Mouse (Mus musculus) liver, embryonic 12.5 days (tissue): ENCODE measurements around the gene Pik3ip1. TPM values are rescaled to one million over a fixed set of nuclear protein-coding genes. Genes with fewer than 3 reads are reported as not detected.
A peak's percentile ranks its signal among the peaks of the same experiment; 100 is the strongest.

Experiments used
- ATAC-seq: fragments of 200-750 bp; cut with Nextera tagmentation; 2 replicates; pipeline ENCODE4 v1.8.0; 2017; ENCODE audit warnings: moderate number of reproducible peaks, mild to moderate bottlenecking, moderate library complexity
- H3K27ac ChIP-seq: fragments of 300-500 bp; sonication (generic); 2 replicates; pipeline ENCODE4 v1.5.1; 2016; ENCODE audit warnings: mild to moderate bottlenecking
- H3K27me3 ChIP-seq: fragments of 300-500 bp; sonication (generic); replicated peaks from 2 replicates; pipeline ENCODE4 v1.6.1; 2016; ENCODE audit warnings: mild to moderate bottlenecking, moderate library complexity
- H3K36me3 ChIP-seq: fragments of 300-500 bp; sonication (generic); 2 replicates; pipeline ENCODE4 v1.6.1; 2016; ENCODE audit warnings: mild to moderate bottlenecking, moderate library complexity
- H3K4me1 ChIP-seq: fragments of 300-500 bp; sonication (generic); 2 replicates; pipeline ENCODE4 v1.6.1; 2016
- H3K4me2 ChIP-seq: fragments of 300-500 bp; sonication (generic); 2 replicates; pipeline ENCODE4 v1.6.1; 2016; ENCODE audit warnings: mild to moderate bottlenecking, moderate library complexity
- H3K4me3 ChIP-seq: fragments of 300-500 bp; sonication (generic); 2 replicates; pipeline ENCODE4 v1.5.1; 2016; ENCODE audit warnings: mild to moderate bottlenecking, moderate library complexity
- H3K9ac ChIP-seq: fragments of 300-500 bp; sonication (generic); 2 replicates; pipeline ENCODE4 v1.6.1; 2016; ENCODE audit warnings: mild to moderate bottlenecking, moderate library complexity
- H3K9me3 ChIP-seq: fragments of 300-500 bp; sonication (generic); replicated peaks from 2 replicates; pipeline ENCODE4 v1.6.1; 2016; ENCODE audit warnings: mild to moderate bottlenecking, moderate library complexity
- WGBS: fragments of 180-500 bp; shearing (Covaris S2); methylation state at CpG from one replicate; pipeline ENCODE4 v1.1.7; 2016; ENCODE audit not compliant: insufficient replicate concordance; 5-methylcytosine and 5-hydroxymethylcytosine counted together
- polyA plus RNA-seq: library from polyadenylated mRNA; unstranded; fragments of >200 nt; fragmentation: Nextera tagmentation; extraction: Ambion mirVana; gene quantifications from 2 replicates; pipeline ENCODE4 v1.2.1, GENCODE M21; 2016

The Pik3ip1 gene
- polyA plus RNA-seq, 1 experiment from 2014 or later, result 1.8 TPM

DNA sequence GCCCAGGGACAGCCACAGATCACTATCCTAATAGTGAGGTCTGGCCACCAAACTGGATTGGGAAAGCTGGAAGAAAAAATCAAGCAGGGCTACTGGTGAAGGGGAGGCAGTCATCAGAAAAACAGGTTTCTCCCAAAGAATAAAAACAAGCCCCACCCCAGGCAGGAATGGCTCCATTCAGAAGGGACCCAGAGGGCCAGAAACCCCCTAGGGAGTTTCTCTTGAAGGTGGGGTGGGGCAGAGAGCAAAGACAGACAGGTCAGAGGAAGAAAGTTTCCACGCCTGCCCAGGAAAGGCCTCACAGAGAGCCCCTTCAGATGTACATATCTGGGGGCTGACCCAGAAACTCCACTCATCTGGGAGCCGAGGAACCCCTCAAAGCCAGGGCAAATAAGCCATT is 40.0 kb downstream of the Pik3ip1 start:
- Histone ChIP-seq H3K27ac (no peak overlapping the region), H3K4me2 (no peak overlapping the region), H3K4me1 (peaks cover 30% of the 10 kb centered on the region), H3K9me3 (no peaks in the 10 kb centered on the region), H3K4me3 (no peak overlapping the region), H3K27me3 (no peaks in the 10 kb centered on the region), H3K36me3 (no peaks in the 10 kb centered on the region), H3K9ac (no peak overlapping the region)
- no peak for ATAC-seq
- 71% methylated on average over 2 of the region's 2 CpGs for WGBS

DNA sequence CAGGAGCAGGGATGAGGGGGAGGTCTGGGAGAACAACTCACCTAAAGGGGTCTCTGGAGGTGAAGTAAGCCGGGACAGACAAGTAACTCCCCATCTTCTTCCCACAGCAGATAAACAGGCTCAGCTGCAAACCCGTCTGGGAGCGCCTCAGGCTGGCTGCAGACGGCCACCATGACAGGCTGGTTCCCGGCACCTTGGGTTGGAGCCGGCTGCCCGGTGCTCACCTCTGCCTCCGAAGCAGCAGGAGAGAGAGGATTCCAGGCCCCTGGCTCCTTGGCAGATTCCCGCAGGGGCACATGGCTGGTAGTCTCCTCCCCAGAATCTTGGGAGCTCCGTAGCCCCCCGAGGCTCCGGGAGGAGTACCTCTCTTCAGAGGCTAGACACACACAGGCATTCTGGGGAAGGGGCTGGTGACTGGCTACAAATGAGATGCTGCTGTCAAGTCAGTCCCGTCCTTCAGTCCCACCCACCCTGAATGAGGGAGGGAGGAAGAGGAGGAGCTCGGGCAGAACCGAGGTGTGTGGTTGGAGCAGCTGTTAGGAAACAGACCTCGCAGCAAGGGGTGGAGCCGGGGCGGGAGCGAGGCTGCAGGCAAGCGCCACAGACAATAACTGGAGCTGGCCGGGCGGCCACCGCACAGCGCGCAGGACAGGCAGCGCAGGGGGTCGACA is 40.9 kb downstream of the Pik3ip1 start:
- Histone ChIP-seq H3K36me3 (no peaks in the 10 kb centered on the region), H3K9ac (peak overlapping the region; percentile 63), H3K27ac (0 out of 2 replicates have a peak overlapping the region, but pooled peaks have one; percentile 31), H3K4me1 (peaks cover 35% of the 10 kb centered on the region), H3K9me3 (no peaks in the 10 kb centered on the region), H3K27me3 (no peaks in the 10 kb centered on the region), H3K4me3 (peak overlapping the region; percentile 51), H3K4me2 (peak overlapping the region; percentile 77)
- WGBS, result 15% methylated on average over 27 of the region's 27 CpGs
- peak; percentile 84 for ATAC-seq

DNA sequence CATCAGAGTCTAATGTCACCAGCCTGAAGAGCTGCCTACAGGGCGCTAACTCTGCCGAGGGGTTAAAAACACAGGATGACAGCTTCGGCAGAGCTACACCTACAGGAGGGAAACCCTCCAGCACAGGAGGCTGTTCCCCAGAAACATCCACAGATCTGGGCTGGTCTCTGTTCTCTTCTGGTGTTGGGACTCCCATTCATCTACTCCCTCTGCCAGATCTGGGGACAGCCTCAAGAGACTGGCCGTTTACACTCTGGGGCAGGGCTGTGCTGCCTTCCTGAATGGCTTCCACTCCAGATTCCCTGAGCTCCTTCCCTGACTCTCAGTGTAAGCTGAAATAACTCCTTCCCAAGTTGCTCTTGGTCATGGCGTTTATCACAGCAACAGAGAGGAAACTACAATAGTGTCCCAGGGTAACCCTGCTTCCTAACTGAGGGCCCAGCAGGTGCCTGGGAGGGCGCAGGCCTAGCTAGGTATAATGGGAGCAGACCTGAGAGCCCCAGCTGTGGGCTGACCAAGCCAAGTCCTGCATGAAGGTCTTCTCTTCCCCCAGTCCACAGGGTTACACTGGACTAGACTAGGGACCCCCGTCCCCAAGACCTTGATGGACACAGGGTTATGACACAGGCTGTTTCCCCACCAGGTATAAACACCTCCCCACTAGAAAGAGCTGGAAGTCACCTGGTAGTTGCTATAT is 41.5 kb downstream of the Pik3ip1 start:
- H3K4me2 ChIP-seq, result peak overlapping the region; percentile 77
- peak; percentile 24 for ATAC-seq
- peaks cover 35% of the 10 kb centered on the region for H3K4me1 ChIP-seq
- H3K36me3 ChIP-seq, result no peaks in the 10 kb centered on the region
- no peaks in the 10 kb centered on the region for H3K9me3 ChIP-seq
- peak overlapping the region; percentile 63 for H3K9ac ChIP-seq
- no peaks in the 10 kb centered on the region for H3K27me3 ChIP-seq
- H3K27ac ChIP-seq, result 0 out of 2 replicates have a peak overlapping the region, but pooled peaks have one; percentile 31
- WGBS, result 25% methylated on average over 7 of the region's 7 CpGs
- peak overlapping the region; percentile 51 for H3K4me3 ChIP-seq

DNA sequence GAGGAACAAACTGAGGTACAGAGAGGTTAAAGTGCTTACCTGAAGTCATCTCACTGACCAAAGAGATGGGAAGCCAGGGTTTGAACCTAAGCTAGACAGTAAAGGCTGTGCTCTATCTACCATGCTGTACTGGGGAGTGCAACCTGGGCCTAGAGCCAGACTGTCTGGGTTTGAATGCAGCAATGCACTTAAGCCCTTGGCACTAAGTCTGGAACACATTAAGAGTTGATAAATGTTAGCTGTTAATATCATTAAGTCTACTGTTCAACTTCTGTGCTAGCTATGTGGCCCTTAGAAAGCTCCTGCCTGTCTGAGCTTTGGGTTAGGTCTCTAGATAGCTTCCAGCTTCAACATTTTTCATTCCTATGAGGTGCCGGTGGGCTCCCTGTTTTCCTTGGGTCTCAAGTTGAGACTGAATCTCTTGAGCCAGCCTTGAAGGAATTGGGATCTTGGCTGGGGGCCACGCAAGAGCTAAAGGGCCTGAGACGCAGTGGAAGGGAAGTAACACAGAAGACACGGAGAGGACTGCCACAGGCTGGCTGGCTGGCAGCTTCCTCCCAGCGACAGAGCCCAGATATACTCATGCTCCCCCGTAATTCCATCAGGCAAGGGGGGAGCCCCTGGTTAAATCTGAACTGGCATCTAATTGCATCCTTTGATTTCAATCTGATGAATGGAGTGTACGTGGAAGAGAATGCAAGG is 43.5 kb downstream of the Pik3ip1 start:
- Histone ChIP-seq H3K9ac (no peak overlapping the region), H3K9me3 (no peaks in the 10 kb centered on the region), H3K4me3 (no peak overlapping the region), H3K4me2 (no peak overlapping the region), H3K4me1 (peaks cover 35% of the 10 kb centered on the region), H3K27ac (peak overlapping the region; percentile 55; the same call in 1 of the 2 replicates), H3K36me3 (0 out of 2 replicates have a peak, but pooled peaks cover 6% of the 10 kb centered on the region), H3K27me3 (no peaks in the 10 kb centered on the region)
- no peak for ATAC-seq
- 56% methylated on average over 7 of the region's 7 CpGs for WGBS

DNA sequence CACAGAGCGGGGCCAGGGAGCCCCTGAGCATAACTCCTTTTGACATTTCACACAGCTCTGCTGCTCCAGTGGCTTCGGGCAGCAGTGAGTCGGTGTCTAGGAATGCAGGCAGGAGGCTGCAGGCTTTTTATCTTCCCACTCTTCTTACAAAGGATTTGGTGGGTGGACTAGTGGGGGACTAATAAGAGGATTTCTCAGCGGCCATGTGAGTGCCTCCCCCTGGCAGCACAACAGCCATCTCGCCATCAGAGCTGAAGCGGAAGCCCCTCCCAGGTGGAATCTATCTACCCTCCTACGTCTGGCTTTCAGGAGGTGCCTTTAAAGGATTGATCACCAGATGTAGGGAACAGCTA is 44.1 kb downstream of the Pik3ip1 start:
- H3K4me2 ChIP-seq, result no peak overlapping the region
- ATAC-seq, result no peak
- H3K9me3 ChIP-seq, result no peaks in the 10 kb centered on the region
- peak overlapping the region; percentile 55; the same call in 1 of the 2 replicates for H3K27ac ChIP-seq
- 0 out of 2 replicates have a peak, but pooled peaks cover 6% of the 10 kb centered on the region for H3K36me3 ChIP-seq
- no peaks in the 10 kb centered on the region for H3K27me3 ChIP-seq
- no peak overlapping the region for H3K4me3 ChIP-seq
- no peak overlapping the region for H3K9ac ChIP-seq
- 55% methylated on average over 7 of the region's 7 CpGs for WGBS
- peaks cover 39% of the 10 kb centered on the region for H3K4me1 ChIP-seq

DNA sequence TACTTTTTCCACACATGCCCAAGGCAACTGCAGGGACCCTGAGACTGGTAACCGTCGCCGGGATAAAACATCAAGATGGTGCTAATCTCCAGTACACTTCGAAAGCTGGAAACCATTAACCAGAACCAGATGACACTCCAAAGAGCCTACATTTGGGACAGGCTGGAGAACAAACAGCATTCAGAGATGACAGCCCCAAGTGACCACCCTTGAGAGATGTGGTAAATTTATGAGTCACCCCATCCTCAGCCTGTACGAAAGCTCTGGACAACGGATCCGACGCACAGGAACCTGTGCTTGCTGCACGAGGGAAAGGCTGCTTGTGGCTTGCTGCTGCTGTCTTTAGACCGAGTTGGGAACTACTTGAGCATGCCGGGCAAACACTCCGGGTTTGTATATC is 44.5 kb downstream of the Pik3ip1 start:
- H3K4me2 ChIP-seq, result no peak overlapping the region
- H3K4me1 ChIP-seq, result peaks cover 44% of the 10 kb centered on the region
- H3K27ac ChIP-seq, result no peak overlapping the region

DNA sequence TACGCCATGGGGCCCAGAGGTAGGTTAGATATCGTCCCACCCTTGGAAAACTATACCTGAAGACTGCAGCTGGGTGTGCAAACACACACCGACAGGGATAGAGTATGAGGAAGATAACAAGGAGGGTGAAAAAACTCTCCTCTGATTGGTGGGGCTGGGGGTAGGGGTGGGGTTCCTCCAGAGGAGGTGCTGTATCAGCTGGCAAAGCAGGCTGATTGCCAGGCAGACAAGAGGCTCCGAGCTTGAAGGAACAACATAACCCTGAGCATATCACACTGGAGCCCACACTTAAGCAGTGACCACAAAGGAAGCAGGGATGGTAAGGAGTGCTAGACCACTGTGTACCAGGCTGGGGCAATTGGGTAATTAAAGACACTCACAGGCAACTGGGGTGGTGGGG is 49.2 kb downstream of the Pik3ip1 start:
- no peak overlapping the region; the same call in 1 of the 2 replicates for H3K27ac ChIP-seq
- no peaks in the 10 kb centered on the region for H3K9me3 ChIP-seq
- WGBS, result 37% methylated on average over 4 of the region's 4 CpGs
- peaks cover 29% of the 10 kb centered on the region for H3K4me1 ChIP-seq
- H3K9ac ChIP-seq, result no peak overlapping the region
- no peak overlapping the region for H3K4me3 ChIP-seq
- peaks cover 31% of the 10 kb centered on the region for H3K36me3 ChIP-seq
- H3K27me3 ChIP-seq, result no peaks in the 10 kb centered on the region
- no peak overlapping the region for H3K4me2 ChIP-seq
- ATAC-seq, result peak; percentile 57

More for the DNA sequence above, 44.5 kb downstream of the Pik3ip1 start:
- no peak for ATAC-seq
- Histone ChIP-seq H3K4me3 (no peak overlapping the region), H3K27me3 (no peaks in the 10 kb centered on the region), H3K9me3 (no peaks in the 10 kb centered on the region), H3K9ac (no peak overlapping the region), H3K36me3 (0 out of 2 replicates have a peak, but pooled peaks cover 6% of the 10 kb centered on the region)
- WGBS, result 64% methylated on average over 12 of the region's 12 CpGs

DNA sequence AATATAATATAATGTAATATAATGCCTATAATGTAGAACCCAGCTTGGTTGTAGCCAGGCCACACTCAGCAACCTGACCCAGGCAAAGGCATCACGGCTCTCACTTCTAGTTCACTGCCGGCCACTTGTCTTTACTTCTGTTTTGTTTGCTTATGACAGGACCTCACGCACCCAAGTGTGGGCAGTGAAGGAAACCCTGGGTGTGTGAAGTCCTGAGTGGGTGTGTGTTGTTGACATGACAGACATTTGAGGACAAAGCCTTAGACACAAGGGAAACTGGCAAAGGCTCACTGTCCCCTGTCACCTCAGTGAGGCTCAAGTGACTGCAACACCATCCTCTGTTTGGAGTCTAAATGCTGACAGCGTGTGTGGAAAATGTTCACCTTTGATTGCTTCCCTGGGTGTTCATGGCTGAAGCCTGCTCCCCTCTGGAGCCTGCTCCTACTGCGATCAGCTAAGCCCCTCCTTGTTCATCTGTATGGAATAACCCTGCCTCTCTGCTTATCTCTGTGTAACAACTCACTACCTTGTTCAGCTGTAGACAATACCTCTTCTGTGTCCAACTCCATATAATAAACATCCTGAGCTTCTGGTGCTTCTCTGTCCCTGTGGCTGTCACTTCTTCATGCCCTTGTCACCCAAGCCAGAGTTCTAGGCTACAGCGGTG is 51.1 kb downstream of the Pik3ip1 start:
- 79% methylated on average over 6 of the region's 6 CpGs for WGBS

DNA sequence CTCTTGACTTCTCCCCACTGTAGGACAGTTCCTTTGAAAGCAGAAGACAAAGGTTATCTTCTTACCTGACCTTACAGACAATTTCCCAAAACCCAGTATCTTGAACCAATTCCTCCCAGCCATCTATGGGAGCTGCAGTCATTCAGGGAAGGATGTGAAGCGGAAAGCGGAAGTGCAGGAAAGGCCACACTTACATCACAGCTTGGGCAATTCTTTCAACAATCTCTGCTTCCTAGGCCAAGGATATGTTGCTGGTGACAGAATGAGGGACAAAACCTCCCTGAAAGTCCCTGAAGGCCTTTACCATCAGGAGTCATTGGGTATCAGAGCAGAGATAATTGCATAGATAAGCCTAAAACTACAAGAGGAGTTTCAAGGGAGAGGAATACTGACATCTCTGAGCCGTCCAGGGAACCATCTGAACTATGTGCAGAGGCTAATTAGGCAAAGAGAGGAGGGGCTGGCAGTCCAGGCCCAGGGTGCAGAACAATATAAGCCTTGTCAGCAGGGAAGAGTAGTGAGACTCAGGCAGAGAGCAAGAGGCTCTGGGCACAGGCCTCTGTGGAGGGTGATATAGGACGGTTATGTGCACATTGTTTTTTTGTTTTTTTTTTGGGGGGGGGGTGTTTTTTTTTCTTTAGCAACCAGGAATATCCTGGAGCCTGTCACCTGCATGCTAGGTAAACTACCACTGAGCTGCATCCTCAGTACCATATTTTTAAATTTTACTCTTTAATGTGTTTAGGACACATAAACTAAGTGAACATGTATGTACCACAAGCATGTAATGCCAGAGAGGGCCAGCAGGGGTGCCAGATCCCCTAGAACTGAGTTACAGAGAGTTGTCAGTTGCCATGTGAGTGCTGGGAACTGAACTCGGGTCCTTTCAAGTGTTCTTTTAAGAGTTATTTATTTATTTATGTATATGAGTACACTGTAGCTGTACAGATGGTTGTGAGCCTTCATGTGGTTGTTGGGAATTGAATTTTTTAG is 52.7 kb downstream of the Pik3ip1 start:
- Histone ChIP-seq H3K4me3 (no peak overlapping the region), H3K4me1 (peaks cover 52% of the 10 kb centered on the region), H3K9ac (no peak overlapping the region), H3K36me3 (peaks cover 45% of the 10 kb centered on the region), H3K4me2 (no peak overlapping the region), H3K27me3 (no peaks in the 10 kb centered on the region), H3K27ac (no peak overlapping the region), H3K9me3 (no peaks in the 10 kb centered on the region)
- ATAC-seq, result no peak
- 80% methylated on average over 5 of the region's 5 CpGs for whole genome bisulfite sequencing

More for the DNA sequence above, 51.1 kb downstream of the Pik3ip1 start:
- no peaks in the 10 kb centered on the region for H3K27me3 ChIP-seq
- no peak overlapping the region for H3K4me2 ChIP-seq
- H3K27ac ChIP-seq, result no peak overlapping the region
- peaks cover 36% of the 10 kb centered on the region for H3K4me1 ChIP-seq
- ATAC-seq, result 0 out of 2 replicates have a peak, but pooled peaks have one; percentile 31
- peaks cover 42% of the 10 kb centered on the region for H3K36me3 ChIP-seq
- H3K4me3 ChIP-seq, result no peak overlapping the region
- H3K9me3 ChIP-seq, result no peaks in the 10 kb centered on the region
- H3K9ac ChIP-seq, result no peak overlapping the region

DNA sequence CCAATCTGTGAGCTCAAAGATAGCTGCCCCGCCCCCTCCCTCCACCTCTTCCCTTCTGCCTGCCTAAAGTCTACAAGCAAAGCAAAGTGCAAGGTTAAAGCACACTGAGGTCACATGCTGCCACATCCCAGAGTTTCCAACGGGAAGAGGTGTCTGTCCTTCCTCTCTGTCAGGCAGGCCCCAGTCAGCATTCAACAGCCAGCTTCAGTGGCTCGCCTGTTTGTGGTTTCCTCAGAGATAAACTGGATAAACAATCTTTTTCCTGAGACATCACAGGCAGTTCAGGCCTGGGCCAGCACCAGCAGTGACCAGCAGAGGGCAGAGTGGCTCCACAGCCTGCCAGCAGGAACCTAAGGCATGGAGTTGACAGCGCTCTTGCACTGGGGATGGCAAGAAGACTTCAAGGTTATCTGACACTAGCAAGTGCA is 56.8 kb downstream of the Pik3ip1 start:
- ATAC-seq, result peak; percentile 87
- H3K27ac ChIP-seq, result 0 out of 2 replicates have a peak overlapping the region, but pooled peaks have one; percentile 13
- no peaks in the 10 kb centered on the region for H3K27me3 ChIP-seq
- no peak overlapping the region for H3K4me3 ChIP-seq
- WGBS, result 9% methylated on average over 4 of the region's 4 CpGs
- H3K36me3 ChIP-seq, result peaks cover 50% of the 10 kb centered on the region
- 0 out of 2 replicates have a peak overlapping the region, but pooled peaks have one; percentile 2 for H3K4me2 ChIP-seq
- no peak overlapping the region for H3K9ac ChIP-seq
- no peaks in the 10 kb centered on the region for H3K9me3 ChIP-seq
- H3K4me1 ChIP-seq, result peaks cover 37% of the 10 kb centered on the region
